Mouse (Mus musculus): ENCODE measurements around the gene Cd3e. TPM values are rescaled to one million over a fixed set of nuclear protein-coding genes. Genes with fewer than 3 reads are reported as not detected.

Gene Cd3e
- total and polyA plus RNA-seq, 3 experiments = not detected

DNA sequence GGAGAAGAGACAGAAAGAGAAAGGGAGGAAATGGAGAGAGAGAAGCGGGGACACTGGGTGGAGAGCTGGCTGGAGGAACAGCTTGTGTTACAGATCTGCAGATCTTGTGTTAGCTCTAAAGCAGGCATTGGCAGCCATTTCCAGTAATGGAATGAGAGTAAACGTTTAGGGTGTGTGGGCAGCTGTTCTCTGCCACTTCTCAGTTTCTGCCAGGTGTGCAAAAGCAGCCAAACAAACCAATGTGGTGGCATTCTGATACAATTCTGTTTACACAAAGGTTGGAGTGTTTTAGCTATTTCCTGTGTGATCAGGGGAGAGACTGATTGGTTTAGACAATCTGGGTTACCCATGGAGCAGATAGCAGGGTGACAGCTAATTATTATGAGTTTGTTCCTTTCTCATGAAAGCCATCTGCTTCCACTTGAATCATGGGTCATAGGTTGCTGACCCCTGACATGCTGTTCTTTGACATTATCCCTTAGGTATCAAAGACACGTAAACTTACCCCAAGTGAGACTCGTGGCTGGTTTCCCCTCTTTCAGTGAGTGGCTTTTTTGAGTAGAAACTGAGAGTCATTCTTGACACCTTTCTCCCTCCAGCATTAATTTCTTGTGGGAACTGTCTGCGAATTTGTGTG, 49.0 kb upstream of the Cd3e start:
- no peak overlapping the region for H3K9ac ChIP-seq (ENCODE audit: control insufficient read depth, low read depth, low read length, poor library complexity, severe bottlenecking)
- H3K36me3 ChIP-seq (ENCODE audit: control insufficient read depth in 1 of 2, insufficient read depth in 2 of 2, low read length in 2 of 2) = no peaks in the 10 kb centered on the region
- H3K27me3 ChIP-seq (ENCODE audit: control insufficient read depth in 1 of 2, insufficient read depth in 2 of 2, low read length in 2 of 2) = peaks cover 21 to 44% of the 10 kb centered on the region in 2 experiments
- TF ChIP-seq POLR2A (IDR thresholded peaks at IDR 0.05; ENCODE audit: control insufficient read depth in 1 of 2, insufficient read depth in 1 of 2, low read depth in 1 of 2, low read length in 2 of 2, poor library complexity in 1 of 2) = no peak
- no peak for TF ChIP-seq CHD1 (IDR thresholded peaks at IDR 0.05; ENCODE audit: low read depth, low read length)
- TF ChIP-seq CHD2 (IDR thresholded peaks at IDR 0.05; ENCODE audit: low read length) = no peak
- no peak for TF ChIP-seq RCOR1 (IDR thresholded peaks at IDR 0.05; ENCODE audit: low read depth, low read length)
- TF ChIP-seq ETS1 (IDR thresholded peaks at IDR 0.05; ENCODE audit: low read depth, low read length) = no peak
- TF ChIP-seq TBP (IDR thresholded peaks at IDR 0.05; ENCODE audit: low read depth, low read length) = no peak
- no peak for TF ChIP-seq MXI1 (IDR thresholded peaks at IDR 0.05; ENCODE audit: low read depth, low read length)
- no peak for TF ChIP-seq GABPA (IDR thresholded peaks at IDR 0.05; ENCODE audit: low read depth, low read length)
- H3K4me1 ChIP-seq (ENCODE audit: control insufficient read depth in 1 of 2, insufficient read depth in 2 of 2, low read length in 2 of 2) = no peaks in the 10 kb centered on the region
- no peak overlapping the region for H3K27ac ChIP-seq (ENCODE audit: control insufficient read depth, low read depth, low read length)
- no peak overlapping the region for H3K4me3 ChIP-seq (ENCODE audit: control insufficient read depth in 1 of 2, insufficient read depth in 1 of 2, low read depth in 2 of 2, low read length in 2 of 2)
- no peaks in the 10 kb centered on the region for H3K9me3 ChIP-seq (replicated peaks; ENCODE audit: insufficient read depth, low read length)
- no peak for DNase-seq (ENCODE audit: low read depth, low spot score)
- no peaks in the 10 kb centered on the region for H3K79me2 ChIP-seq (ENCODE audit: control insufficient read depth, insufficient read depth, low read length, poor library complexity)

DNA sequence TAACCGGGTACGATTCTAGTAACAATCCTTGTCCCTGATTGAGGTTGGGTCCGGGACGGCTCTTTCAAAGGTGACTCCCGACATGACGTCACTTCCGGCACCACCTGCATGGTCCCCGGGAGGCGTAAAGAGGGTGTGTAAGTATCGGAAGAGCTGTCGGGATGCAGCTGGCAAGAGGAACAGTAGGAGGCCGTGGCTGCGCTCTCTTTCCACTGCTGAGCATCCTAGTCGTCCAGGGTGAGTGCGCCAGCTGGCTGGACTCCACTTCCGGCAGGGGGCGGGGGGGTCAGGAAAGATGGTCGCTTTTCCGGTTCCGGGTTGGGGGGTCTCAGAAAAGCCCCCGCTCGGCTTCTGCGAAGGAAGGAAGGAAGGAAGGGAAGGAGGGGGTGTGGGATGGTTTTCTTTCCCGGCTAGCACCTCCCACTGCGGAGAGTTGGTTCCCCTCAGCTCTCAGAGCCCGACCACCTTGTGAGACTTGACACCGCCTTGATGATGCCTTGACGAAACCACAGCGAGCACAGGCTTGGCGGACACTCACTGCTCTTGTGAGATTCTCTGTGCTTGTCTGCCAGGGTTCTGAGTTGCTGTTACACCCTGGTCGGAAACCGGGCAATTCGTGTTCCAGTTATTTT, 45.8 kb upstream of the Cd3e start, which contains the start of gene Mpzl3:
Gene Mpzl3 (plus strand): TSS at position 105 of the 632 bp plus-strand sequence.
- H3K4me3 ChIP-seq (ENCODE audit: control insufficient read depth in 1 of 2, insufficient read depth in 1 of 2, low read depth in 2 of 2, low read length in 2 of 2) = no peak within 1 kb of the TSS
- H3K4me1 ChIP-seq (ENCODE audit: control insufficient read depth in 1 of 2, insufficient read depth in 2 of 2, low read length in 2 of 2) = peaks cover 0 to 3% of the 10 kb centered on the region in 2 experiments; a peak in 1 of 4 replicates
- no peak for DNase-seq (ENCODE audit: low read depth, low spot score)
- H3K9me3 ChIP-seq (replicated peaks; ENCODE audit: insufficient read depth, low read length) = no peaks in the 10 kb centered on the region
- no peak within 1 kb of the TSS for H3K27ac ChIP-seq (ENCODE audit: control insufficient read depth, low read depth, low read length)
- no peak for TF ChIP-seq KAT2A (conservative IDR thresholded peaks at IDR 0.05; ENCODE audit: low read depth, low read length)
- TF ChIP-seq CHD2 (IDR thresholded peaks at IDR 0.05; ENCODE audit: low read length) = no peak
- TF ChIP-seq MAFK (IDR thresholded peaks at IDR 0.05; ENCODE audit: borderline replicate concordance, low read depth, low read length) = no peak
- no peak for TF ChIP-seq POLR2AphosphoS2 (IDR thresholded peaks at IDR 0.05; ENCODE audit: low read length)
- no peak for TF ChIP-seq MAZ (IDR thresholded peaks at IDR 0.05; ENCODE audit: low read depth, low read length)
- no peak for TF ChIP-seq TBP (IDR thresholded peaks at IDR 0.05; ENCODE audit: low read depth, low read length)
- no peak for TF ChIP-seq MEF2A (IDR thresholded peaks at IDR 0.05; ENCODE audit: extremely low read depth, insufficient replicate concordance, low read depth, low read length, poor library complexity, severe bottlenecking)
- TF ChIP-seq ZKSCAN1 (IDR thresholded peaks at IDR 0.05; ENCODE audit: low read depth, low read length) = no peak
- TF ChIP-seq TCF12 (IDR thresholded peaks at IDR 0.05; ENCODE audit: low read depth, low read length) = no peak
- TF ChIP-seq ETS1 (IDR thresholded peaks at IDR 0.05; ENCODE audit: low read depth, low read length) = no peak
- TF ChIP-seq GATA1 (IDR thresholded peaks at IDR 0.05; ENCODE audit: low read depth, low read length) = no peak
- TF ChIP-seq SIN3A (IDR thresholded peaks at IDR 0.05; ENCODE audit: low read length) = no peak
- no peak for TF ChIP-seq BHLHE40 (IDR thresholded peaks at IDR 0.05; ENCODE audit: borderline replicate concordance, low read depth, low read length)
- TF ChIP-seq USF2 (IDR thresholded peaks at IDR 0.05; ENCODE audit: borderline replicate concordance in 1 of 2, insufficient read depth in 1 of 2, low read depth in 1 of 2, low read length in 2 of 2) = no peak
- no peak for TF ChIP-seq MXI1 (IDR thresholded peaks at IDR 0.05; ENCODE audit: low read depth, low read length)
- no peak for TF ChIP-seq UBTF (IDR thresholded peaks at IDR 0.05; ENCODE audit: borderline replicate concordance, insufficient read depth, low read depth, low read length)
- no peak for TF ChIP-seq EP300 (IDR thresholded peaks at IDR 0.05; ENCODE audit: low read depth in 1 of 2, low read length in 2 of 2)
- no peak for TF ChIP-seq ELF1 (IDR thresholded peaks at IDR 0.05; ENCODE audit: low read depth, low read length)
- no peak for TF ChIP-seq GABPA (IDR thresholded peaks at IDR 0.05; ENCODE audit: low read depth, low read length)
- no peak for TF ChIP-seq ZNF384 (IDR thresholded peaks at IDR 0.05; ENCODE audit: low read depth, low read length)
- H3K36me3 ChIP-seq (ENCODE audit: control insufficient read depth in 1 of 2, insufficient read depth in 2 of 2, low read length in 2 of 2) = no peaks in the 10 kb centered on the region
- H3K27me3 ChIP-seq (ENCODE audit: control insufficient read depth in 1 of 2, insufficient read depth in 2 of 2, low read length in 2 of 2) = peaks cover 10 to 39% of the 10 kb centered on the region in 2 experiments
- no peaks in the 10 kb centered on the region for H3K79me2 ChIP-seq (ENCODE audit: control insufficient read depth, insufficient read depth, low read length, poor library complexity)
- no peak within 1 kb of the TSS for H3K9ac ChIP-seq (ENCODE audit: control insufficient read depth, low read depth, low read length, poor library complexity, severe bottlenecking)

Measured in MEL (cell line).